Mouse (Mus musculus) liver, postnatal 0 days (tissue): Measurements from ENCODE around the gene Car11.

Experiments used
- CTCF ChIP-seq: sonication (generic); IDR thresholded peaks from 2 replicates; pipeline ENCODE4 v1.5.1; 2016; ENCODE audit warnings: antibody characterized with exemption, low read depth
- EP300 ChIP-seq: IDR thresholded peaks from 2 replicates; pipeline ENCODE4 v1.6.1; 2016; ENCODE audit warnings: antibody characterized with exemption, low read depth, mild to moderate bottlenecking

GRCm38 (mm10) chr7:45679966-45680621 is 19.5 kb upstream of the Car11 start:
- TF ChIP-seq CTCF (no peak), EP300 (peak; percentile 72)
